Mouse (Mus musculus) adipose tissue, adult 10 weeks (tissue): Measurements from ENCODE around the gene AC170998.1. TPM values are rescaled to one million over a fixed set of nuclear protein-coding genes. Genes with fewer than 3 reads are reported as not detected.

Experiments
- polyA plus RNA-seq: library from polyadenylated mRNA; stranded (reverse); fragments of 350-450 nt; fragmentation: Illumina TruSeq; extraction: RNeasy Lipid Tissue Mini Kit (QIAGEN cat#74804); gene quantifications from one replicate; pipeline ENCODE4 v1.2.3, GENCODE M21; 2014; ENCODE audit warnings: low read depth, low replicate concordance

The AC170998.1 gene
- polyA plus RNA-seq = not detected

DNA sequence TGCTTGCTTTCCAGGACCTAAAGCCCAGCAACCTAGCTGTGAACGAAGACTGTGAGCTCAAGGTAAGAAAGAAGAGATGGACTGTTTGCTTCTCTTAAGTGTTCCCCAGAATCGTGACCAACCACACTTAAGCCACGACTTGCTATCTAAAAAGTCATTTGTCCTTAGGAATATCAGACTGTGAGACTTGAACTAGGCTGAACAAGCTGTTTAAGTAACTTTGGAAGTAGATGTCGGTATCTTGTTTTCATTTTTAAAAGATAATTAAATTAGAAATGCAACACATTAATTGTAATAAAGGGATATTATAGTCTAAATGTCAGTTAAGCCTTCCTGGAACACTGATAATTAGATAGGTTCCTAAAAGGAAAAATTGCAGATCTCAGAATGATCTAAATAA, at the start of gene AC170998.1:
Gene AC170998.1, plus strand, starts transcription at position 301 of the 400 bp plus-strand sequence.

DNA sequence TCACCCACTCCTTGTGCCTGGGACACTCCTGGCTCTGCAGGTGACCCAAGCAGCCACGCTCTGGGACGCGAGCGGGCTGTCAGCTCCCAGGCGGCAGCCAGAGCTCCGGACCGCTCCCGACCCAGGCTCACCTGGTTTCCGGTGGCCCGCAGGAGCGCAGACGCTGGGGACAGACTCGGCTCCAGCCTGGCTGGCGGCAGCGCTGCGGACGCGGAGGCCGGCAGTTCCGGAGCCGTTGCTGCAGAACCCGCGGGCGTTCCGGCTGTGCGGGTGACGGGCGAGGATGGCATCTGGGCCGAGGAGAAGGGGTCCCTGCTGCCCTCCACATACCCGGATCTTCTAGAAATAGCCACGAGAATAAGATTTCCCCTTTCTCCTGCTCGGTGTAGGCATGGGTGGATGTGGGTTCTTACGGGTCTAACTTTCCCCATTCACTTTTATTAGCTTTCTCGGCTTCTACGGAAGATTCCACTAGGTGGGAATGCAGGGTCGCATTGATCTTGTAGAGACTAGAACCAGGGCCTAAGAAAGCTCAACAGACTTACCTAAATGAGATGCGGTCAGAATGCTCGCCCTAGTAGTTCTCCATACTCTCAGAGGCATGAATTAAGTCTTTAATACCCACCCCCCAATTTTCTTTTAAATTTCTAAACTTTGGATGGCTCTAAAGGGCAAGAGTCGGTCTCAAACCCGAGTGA, 36.1 kb upstream of the AC170998.1 start, which contains the start of gene Slc26a8:
Gene Slc26a8, minus strand, starts transcription at position 648 of the 698 bp plus-strand sequence.

DNA sequence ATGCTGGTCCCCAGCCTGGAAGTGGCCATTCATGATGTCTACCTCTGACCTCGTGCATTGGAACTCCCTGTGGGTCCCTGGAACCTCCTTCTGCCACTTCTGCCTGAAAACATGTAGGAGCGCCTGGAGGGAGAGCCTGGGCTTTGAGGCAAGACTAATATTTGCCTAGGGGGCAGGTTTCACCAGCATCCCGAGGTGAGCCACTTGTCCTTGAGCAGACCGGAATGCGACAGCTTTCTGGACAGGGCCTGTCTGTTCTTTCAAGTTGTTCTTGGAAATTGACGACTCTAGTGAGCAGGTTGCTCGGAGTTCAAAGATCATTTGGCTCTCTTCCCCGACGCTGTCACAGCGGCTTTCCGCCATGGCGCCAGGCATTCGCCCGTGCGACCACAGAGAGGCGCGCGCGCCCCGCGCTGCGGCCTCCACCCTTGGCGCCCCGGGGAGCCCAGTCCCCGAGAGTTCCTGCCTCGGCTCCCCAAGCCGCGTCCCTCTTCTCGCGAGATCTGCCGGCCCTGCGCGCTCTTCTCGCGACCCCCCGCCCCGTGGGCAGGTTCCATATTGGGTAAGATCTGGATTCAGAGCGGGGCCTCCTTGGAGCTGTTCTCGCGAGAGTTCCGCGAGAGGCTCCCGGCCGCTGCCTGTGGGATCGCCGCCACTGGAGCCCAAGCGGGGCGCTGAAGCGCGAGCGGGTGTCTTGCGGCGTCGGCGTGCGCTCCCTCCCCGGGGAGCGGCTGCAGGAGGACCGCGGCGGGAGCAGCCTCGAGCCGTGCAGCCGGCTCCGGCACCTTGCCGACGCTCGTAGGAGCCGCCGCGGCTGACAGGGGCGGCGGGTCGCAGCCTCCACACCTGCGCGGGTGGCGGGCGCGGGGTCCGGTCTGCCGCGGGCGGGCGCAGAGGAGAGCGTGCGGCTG, 34.9 kb upstream of the AC170998.1 start, which contains the start of gene Mapk14:
Gene Mapk14, plus strand, starts transcription at position 554 of the 911 bp plus-strand sequence.

DNA sequence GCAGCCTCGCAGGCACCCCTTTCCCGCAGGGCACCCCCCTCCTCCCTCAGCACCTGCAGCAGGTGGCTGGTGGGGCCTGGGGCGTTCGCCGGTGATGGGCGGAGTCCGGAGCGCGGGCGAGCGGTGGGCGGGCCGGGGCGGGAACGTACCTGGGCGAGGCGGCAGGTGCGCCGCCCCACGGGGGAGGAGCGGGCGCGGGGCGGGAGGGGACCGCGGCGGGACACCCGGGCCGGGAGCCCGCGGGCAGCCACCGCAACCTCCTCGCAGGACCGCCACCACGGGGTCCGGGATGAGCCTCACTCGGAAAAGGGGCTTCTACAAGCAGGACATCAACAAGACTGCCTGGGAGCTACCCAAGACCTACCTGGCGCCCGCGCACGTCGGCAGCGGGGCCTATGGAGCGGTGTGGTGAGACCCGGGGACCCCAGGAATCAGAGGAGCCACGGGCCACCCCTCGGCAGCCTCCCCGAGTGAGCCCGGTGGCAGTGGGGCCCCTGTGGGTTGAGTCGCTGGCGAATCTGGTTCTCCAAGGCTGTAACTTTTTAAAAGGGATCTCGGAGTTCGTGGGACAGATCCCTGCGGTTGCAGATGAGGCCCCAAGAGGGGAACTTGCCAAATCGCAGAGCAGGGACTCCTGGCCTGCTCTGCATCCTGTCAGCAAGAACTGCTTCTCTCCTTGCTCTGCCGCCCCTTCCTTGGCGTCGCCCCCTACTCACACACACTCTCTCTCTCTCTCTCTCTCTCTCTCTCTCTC, 43.4 kb downstream of the AC170998.1 start, which contains the start of gene Mapk13:
Gene Mapk13, plus strand, starts transcription at position 177 of the 754 bp plus-strand sequence.

Other genes with a start within 250 kb of the AC170998.1 start
- gene Fkbp5, start 208.6 kb upstream of the AC170998.1 start, polyA plus RNA-seq = 208 TPM
- gene Armc12, start 195.3 kb upstream of the AC170998.1 start, polyA plus RNA-seq = 4.0 TPM
- gene Clpsl2, start 176.7 kb upstream of the AC170998.1 start, polyA plus RNA-seq = 1,129 TPM
- 0.83 TPM for gene Clps, start 165.3 kb upstream of the AC170998.1 start, polyA plus RNA-seq
- gene Lhfpl5, start 150.4 kb upstream of the AC170998.1 start, polyA plus RNA-seq = not detected
- gene Srpk1, start 103.4 kb upstream of the AC170998.1 start, polyA plus RNA-seq = 36.6 TPM
- gene Slc26a8, start 35.9 kb upstream of the AC170998.1 start, polyA plus RNA-seq = 4.6 TPM
- 63.7 TPM for gene Mapk14, start 34.8 kb upstream of the AC170998.1 start, polyA plus RNA-seq
- 31.0 TPM for gene Mapk13, start 43.2 kb downstream of the AC170998.1 start, polyA plus RNA-seq
- 33.7 TPM for gene Brpf3, start 75.0 kb downstream of the AC170998.1 start, polyA plus RNA-seq
- gene Pnpla1, start 132.3 kb downstream of the AC170998.1 start, polyA plus RNA-seq = 1.5 TPM
- 0.42 TPM for gene 4930539E08Rik, start 189.2 kb downstream of the AC170998.1 start, polyA plus RNA-seq
- 2.5 TPM for gene Pxt1, start 217.8 kb downstream of the AC170998.1 start, polyA plus RNA-seq
- gene Kctd20, start 225.9 kb downstream of the AC170998.1 start, polyA plus RNA-seq = 37.2 TPM